Mouse (Mus musculus): Measurements from ENCODE around the gene Ly75. TPM values are rescaled to one million over a fixed set of nuclear protein-coding genes. Genes with fewer than 3 reads are reported as not detected.

Ly75 gene
- polyA plus RNA-seq, 1 experiment: 20.8 TPM

GRCm38 (mm10) chr2:60282625-60283024 is 100.5 kb downstream of the Ly75 start:
- 91% methylated on average over 4 of the region's 4 CpGs for WGBS
- H3K27me3 ChIP-seq (ENCODE audit: control insufficient read depth, insufficient read depth, low read length): peaks cover 6% of the 10 kb centered on the region; the same call in 1 of the 2 replicates
- peaks cover 13% of the 10 kb centered on the region for H3K4me1 ChIP-seq (replicated peaks; ENCODE audit: control insufficient read depth, insufficient read depth, low read length)
- H3K27ac ChIP-seq (ENCODE audit: control insufficient read depth, insufficient read depth, low read length): no peak overlapping the region
- no peaks in the 10 kb centered on the region for H3K36me3 ChIP-seq (ENCODE audit: control insufficient read depth, insufficient read depth, low read length)
- TF ChIP-seq CTCF (IDR thresholded peaks at IDR 0.05; ENCODE audit: borderline replicate concordance, control insufficient read depth, extremely low read depth, insufficient read depth, low read length, poor library complexity) (no peak), POLR2A (IDR thresholded peaks at IDR 0.05; ENCODE audit: control insufficient read depth, extremely low read depth, insufficient read depth, low read length, poor library complexity) (no peak)
- H3K4me3 ChIP-seq (ENCODE audit: control insufficient read depth, insufficient read depth, low read length): no peak overlapping the region
- no peak for DNase-seq

- peaks cover 3% of the 10 kb centered on the region; the same call in 1 of the 2 replicates for H3K27me3 ChIP-seq (ENCODE audit: control insufficient read depth, insufficient read depth, low read length)
- H3K4me1 ChIP-seq (replicated peaks; ENCODE audit: control insufficient read depth, insufficient read depth, low read length): peaks cover 8% of the 10 kb centered on the region
- no peak overlapping the region for H3K27ac ChIP-seq (ENCODE audit: control insufficient read depth, insufficient read depth, low read length)
- peak; percentile 14 for DNase-seq
- TF ChIP-seq CTCF (IDR thresholded peaks at IDR 0.05; ENCODE audit: borderline replicate concordance, control insufficient read depth, extremely low read depth, insufficient read depth, low read length, poor library complexity) (no peak), POLR2A (IDR thresholded peaks at IDR 0.05; ENCODE audit: control insufficient read depth, extremely low read depth, insufficient read depth, low read length, poor library complexity) (no peak)
- 7% methylated on average over 4 of the region's 4 CpGs for WGBS
- no peaks in the 10 kb centered on the region for H3K36me3 ChIP-seq (ENCODE audit: control insufficient read depth, insufficient read depth, low read length)
- no peak overlapping the region for H3K4me3 ChIP-seq (ENCODE audit: control insufficient read depth, insufficient read depth, low read length)
Measured at GRCm38 (mm10) chr2:60278627-60279026, 104.5 kb downstream of the Ly75 start.

GRCm38 (mm10) chr2:60269856-60270479 is 113.1 kb downstream of the Ly75 start:
- no peaks in the 10 kb centered on the region for H3K36me3 ChIP-seq (ENCODE audit: control insufficient read depth, insufficient read depth, low read length)
- 98% methylated on average over 14 of the region's 14 CpGs for WGBS
- TF ChIP-seq POLR2A (IDR thresholded peaks at IDR 0.05; ENCODE audit: control insufficient read depth, extremely low read depth, insufficient read depth, low read length, poor library complexity) (no peak), CTCF (IDR thresholded peaks at IDR 0.05; ENCODE audit: borderline replicate concordance, control insufficient read depth, extremely low read depth, insufficient read depth, low read length, poor library complexity) (no peak)
- H3K27me3 ChIP-seq (ENCODE audit: control insufficient read depth, insufficient read depth, low read length): no peaks in the 10 kb centered on the region
- H3K27ac ChIP-seq (ENCODE audit: control insufficient read depth, insufficient read depth, low read length): no peak overlapping the region
- H3K4me3 ChIP-seq (ENCODE audit: control insufficient read depth, insufficient read depth, low read length): no peak overlapping the region
- no peaks in the 10 kb centered on the region for H3K4me1 ChIP-seq (replicated peaks; ENCODE audit: control insufficient read depth, insufficient read depth, low read length)
- no peak for DNase-seq

GRCm38 (mm10) chr2:60267567-60267966 is 115.5 kb downstream of the Ly75 start:
- no peaks in the 10 kb centered on the region for H3K36me3 ChIP-seq (ENCODE audit: control insufficient read depth, insufficient read depth, low read length)
- no peak for DNase-seq
- no peaks in the 10 kb centered on the region for H3K27me3 ChIP-seq (ENCODE audit: control insufficient read depth, insufficient read depth, low read length)
- 93% methylated on average over 1 of the region's 1 CpGs for WGBS
- H3K4me3 ChIP-seq (ENCODE audit: control insufficient read depth, insufficient read depth, low read length): no peak overlapping the region
- no peak overlapping the region for H3K27ac ChIP-seq (ENCODE audit: control insufficient read depth, insufficient read depth, low read length)
- TF ChIP-seq CTCF (IDR thresholded peaks at IDR 0.05; ENCODE audit: borderline replicate concordance, control insufficient read depth, extremely low read depth, insufficient read depth, low read length, poor library complexity) (no peak), POLR2A (IDR thresholded peaks at IDR 0.05; ENCODE audit: control insufficient read depth, extremely low read depth, insufficient read depth, low read length, poor library complexity) (no peak)
- no peaks in the 10 kb centered on the region for H3K4me1 ChIP-seq (replicated peaks; ENCODE audit: control insufficient read depth, insufficient read depth, low read length)

GRCm38 (mm10) chr2:60260621-60261350 is 122.3 kb downstream of the Ly75 start:
- Histone ChIP-seq H3K36me3 (ENCODE audit: control insufficient read depth, insufficient read depth, low read length) (no peaks in the 10 kb centered on the region), H3K4me3 (ENCODE audit: control insufficient read depth, insufficient read depth, low read length) (no peak overlapping the region), H3K4me1 (replicated peaks; ENCODE audit: control insufficient read depth, insufficient read depth, low read length) (no peaks in the 10 kb centered on the region), H3K27me3 (ENCODE audit: control insufficient read depth, insufficient read depth, low read length) (no peaks in the 10 kb centered on the region), H3K27ac (ENCODE audit: control insufficient read depth, insufficient read depth, low read length) (no peak overlapping the region)
- TF ChIP-seq CTCF (IDR thresholded peaks at IDR 0.05; ENCODE audit: borderline replicate concordance, control insufficient read depth, extremely low read depth, insufficient read depth, low read length, poor library complexity): no peak
- no peak for TF ChIP-seq POLR2A (IDR thresholded peaks at IDR 0.05; ENCODE audit: control insufficient read depth, extremely low read depth, insufficient read depth, low read length, poor library complexity)
- DNase-seq: no peak
- WGBS: 92% methylated on average over 5 of the region's 5 CpGs

GRCm38 (mm10) chr2:60259186-60259585 is 123.9 kb downstream of the Ly75 start:
- H3K27ac ChIP-seq (ENCODE audit: control insufficient read depth, insufficient read depth, low read length): no peak overlapping the region
- no peaks in the 10 kb centered on the region for H3K36me3 ChIP-seq (ENCODE audit: control insufficient read depth, insufficient read depth, low read length)
- no peaks in the 10 kb centered on the region for H3K4me1 ChIP-seq (replicated peaks; ENCODE audit: control insufficient read depth, insufficient read depth, low read length)
- no peaks in the 10 kb centered on the region for H3K27me3 ChIP-seq (ENCODE audit: control insufficient read depth, insufficient read depth, low read length)
- WGBS: 98% methylated on average over 5 of the region's 5 CpGs
- no peak for TF ChIP-seq CTCF (IDR thresholded peaks at IDR 0.05; ENCODE audit: borderline replicate concordance, control insufficient read depth, extremely low read depth, insufficient read depth, low read length, poor library complexity)
- no peak for TF ChIP-seq POLR2A (IDR thresholded peaks at IDR 0.05; ENCODE audit: control insufficient read depth, extremely low read depth, insufficient read depth, low read length, poor library complexity)
- no peak overlapping the region for H3K4me3 ChIP-seq (ENCODE audit: control insufficient read depth, insufficient read depth, low read length)
- no peak for DNase-seq

Measured in thymus, adult 2 months (tissue).